Mouse (Mus musculus) neural tube, embryonic 12.5 days (tissue): ENCODE results near the gene Gabrb2. TPM values are rescaled to one million over a fixed set of nuclear protein-coding genes. Genes with fewer than 3 reads are reported as not detected.

ENCODE experiments used
- ATAC-seq: fragments of 200-750 bp; cut with Nextera tagmentation; 2 replicates; pipeline ENCODE4 v1.8.0; 2017; ENCODE audit warnings: low read depth, mild to moderate bottlenecking, moderate TSS enrichment, moderate library complexity; ENCODE audit not compliant: low FRiP score
- H3K27ac ChIP-seq: fragments of 300-500 bp; sonication (generic); 2 replicates; pipeline ENCODE4 v1.5.1; 2016
- H3K27me3 ChIP-seq: fragments of 300-500 bp; sonication (generic); replicated peaks from 2 replicates; pipeline ENCODE4 v1.6.1; 2016; ENCODE audit warnings: mild to moderate bottlenecking
- H3K36me3 ChIP-seq: fragments of 300-500 bp; sonication (generic); 2 replicates; pipeline ENCODE4 v1.6.1; 2016; ENCODE audit warnings: mild to moderate bottlenecking
- H3K4me1 ChIP-seq: fragments of 300-500 bp; sonication (generic); 2 replicates; pipeline ENCODE4 v1.6.1; 2016
- H3K4me2 ChIP-seq: fragments of 300-500 bp; sonication (generic); replicated peaks from 2 replicates; pipeline ENCODE4 v1.6.1; 2016; ENCODE audit warnings: mild to moderate bottlenecking
- H3K4me3 ChIP-seq: fragments of 300-500 bp; sonication (generic); 2 replicates; pipeline ENCODE4 v1.5.1; 2016
- H3K9ac ChIP-seq: fragments of 300-500 bp; sonication (generic); 2 replicates; pipeline ENCODE4 v1.6.1; 2016; ENCODE audit warnings: mild to moderate bottlenecking
- H3K9me3 ChIP-seq: fragments of 300-500 bp; sonication (generic); 2 replicates; pipeline ENCODE4 v1.6.1; 2016; ENCODE audit warnings: mild to moderate bottlenecking
- WGBS: fragments of 180-500 bp; shearing (Covaris S2); methylation state at CpG from one replicate; pipeline ENCODE4 v1.1.7; 2016; 5-methylcytosine and 5-hydroxymethylcytosine counted together
- polyA plus RNA-seq: library from polyadenylated mRNA; unstranded; fragments of >200 nt; fragmentation: Nextera tagmentation; extraction: Ambion mirVana; gene quantifications from 2 replicates; pipeline ENCODE4 v1.2.1, GENCODE M21; 2016

Gene Gabrb2
- polyA plus RNA-seq, 1 experiment from 2014 or later, result 5.9 TPM

- no peak overlapping the region for H3K4me3 ChIP-seq
- H3K9ac ChIP-seq, result no peak overlapping the region
- no peaks in the 10 kb centered on the region for H3K36me3 ChIP-seq
- no peaks in the 10 kb centered on the region for H3K9me3 ChIP-seq
- no peak for ATAC-seq
- no peaks in the 10 kb centered on the region for H3K27me3 ChIP-seq
- H3K4me1 ChIP-seq, result no peaks in the 10 kb centered on the region
- no peak overlapping the region for H3K4me2 ChIP-seq
- H3K27ac ChIP-seq, result no peak overlapping the region
These were observed 232.0 kb downstream of the Gabrb2 start for GRCm38 (mm10) chr11:42651572-42651971.

DNA sequence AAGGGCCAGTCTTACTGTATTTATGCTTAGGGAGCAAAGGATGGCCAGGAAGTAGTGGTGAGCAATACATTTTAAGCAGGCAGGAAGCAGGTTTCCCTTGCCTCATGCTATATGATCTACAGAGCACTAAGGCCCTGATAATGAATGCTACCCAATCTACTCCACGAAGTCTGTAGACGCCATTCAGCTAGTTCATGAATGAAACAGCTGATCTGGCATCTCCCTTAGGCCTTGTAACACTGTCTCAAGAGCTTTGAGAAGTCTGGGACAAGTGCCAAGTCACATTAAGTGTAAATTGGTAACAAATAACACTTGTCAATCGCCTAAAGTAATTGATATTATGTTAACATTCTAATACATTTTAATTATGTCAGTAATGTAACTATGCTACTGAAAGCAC is 234.6 kb downstream of the Gabrb2 start:
- Histone ChIP-seq H3K4me3 (no peak overlapping the region), H3K9ac (no peak overlapping the region), H3K27me3 (no peaks in the 10 kb centered on the region), H3K9me3 (no peaks in the 10 kb centered on the region), H3K4me1 (no peaks in the 10 kb centered on the region), H3K36me3 (no peaks in the 10 kb centered on the region), H3K4me2 (no peak overlapping the region), H3K27ac (no peak overlapping the region)
- WGBS, result 59% methylated on average over 3 of the region's 3 CpGs
- ATAC-seq, result no peak

GRCm38 (mm10) chr11:42668657-42669056 is 249.1 kb downstream of the Gabrb2 start:
- H3K9ac ChIP-seq, result no peak overlapping the region
- no peaks in the 10 kb centered on the region for H3K36me3 ChIP-seq
- no peaks in the 10 kb centered on the region for H3K9me3 ChIP-seq
- no peaks in the 10 kb centered on the region for H3K4me1 ChIP-seq
- WGBS, result 93% methylated on average over 4 of the region's 4 CpGs
- ATAC-seq, result no peak
- H3K27me3 ChIP-seq, result no peaks in the 10 kb centered on the region
- no peak overlapping the region for H3K4me3 ChIP-seq
- no peak overlapping the region for H3K4me2 ChIP-seq
- H3K27ac ChIP-seq, result no peak overlapping the region

Other genes starting within 250 kb of the Gabrb2 start
- gene Gabra1, start 236.8 kb upstream of the Gabrb2 start, polyA plus RNA-seq, result 0.68 and 1.3 TPM in 2 replicates
- gene Gabra6, start 98.7 kb upstream of the Gabrb2 start, polyA plus RNA-seq, result not detected in 2 replicates